8 mouse cellular contexts compared by ENCODE assay signal in genomic region chr19:5016782-5017181, GRCm38 (mm10). TPM values are rescaled to one million over a fixed set of nuclear protein-coding genes. Genes with fewer than 3 reads are reported as not detected.
A peak's percentile ranks its signal among the peaks of the same experiment; 100 is the strongest.
DNase-seq lines count a peak whose midpoint lies in the region; ATAC-seq and TF ChIP-seq lines count a peak whose summit lies in the region.

No protein-coding gene starts in this region.

- H3K4me3 ChIP-seq in forebrain, embryonic 10.5 days, result peak overlapping the region; percentile 19
- no peak overlapping the region for H3K4me3 ChIP-seq in forebrain, embryonic 16.5 days (replicated peaks; ENCODE audit: low read length)
- H3K4me3 ChIP-seq in cortical plate, adult 2 months (ENCODE audit: insufficient read depth, low read length), result no peak overlapping the region
- no peak overlapping the region for H3K4me3 ChIP-seq in heart, embryonic 11.5 days (ENCODE audit: low read depth, low read length)

- no peak overlapping the region for H3K4me2 ChIP-seq in forebrain, embryonic 16.5 days (ENCODE audit: low read length)
- peak overlapping the region; percentile 56 for H3K4me2 ChIP-seq in heart, embryonic 11.5 days

- no peak overlapping the region for H3K27ac ChIP-seq in forebrain, embryonic 10.5 days
- H3K27ac ChIP-seq in forebrain, embryonic 16.5 days (ENCODE audit: low read length), result no peak overlapping the region
- no peak overlapping the region for H3K27ac ChIP-seq in cortical plate, adult 2 months (ENCODE audit: insufficient read depth, low read length)
- H3K27ac ChIP-seq in heart, embryonic 11.5 days (ENCODE audit: low read depth, low read length), result peak overlapping the region; percentile 95

- WGBS in forebrain, embryonic 10.5 days, result 24% methylated on average over 12 of the region's 12 CpGs
- WGBS in forebrain, embryonic 16.5 days, result 24% methylated on average over 12 of the region's 12 CpGs
- 15% methylated on average over 12 of the region's 12 CpGs for WGBS in heart, embryonic 11.5 days (ENCODE audit: insufficient replicate concordance)

- no peak for TF ChIP-seq POLR2A in cortical plate, adult 2 months (IDR thresholded peaks at IDR 0.05; ENCODE audit: extremely low read depth, insufficient read depth, low read length)

- TF ChIP-seq CTCF in cortical plate, adult 2 months (IDR thresholded peaks at IDR 0.05; ENCODE audit: extremely low read depth, insufficient read depth, low read length), result peak; percentile 65

- no peaks in the 10 kb centered on the region for H3K36me3 ChIP-seq in forebrain, embryonic 10.5 days (replicated peaks)
- no peaks in the 10 kb centered on the region for H3K36me3 ChIP-seq in forebrain, embryonic 16.5 days (ENCODE audit: control insufficient read depth, insufficient read depth)
- no peaks in the 10 kb centered on the region for H3K36me3 ChIP-seq in heart, embryonic 11.5 days (ENCODE audit: control insufficient read depth, insufficient read depth, low read length)

- ATAC-seq in forebrain, embryonic 16.5 days, result no peak
- ATAC-seq in heart, embryonic 11.5 days (replicated peaks; ENCODE audit: insufficient number of reproducible peaks, low FRiP score, low TSS enrichment), result no peak
- ATAC-seq in megakaryocyte, adult 5-6 weeks (ENCODE audit: poor library complexity, severe bottlenecking), result peak; percentile 85

- H3K9ac ChIP-seq in forebrain, embryonic 16.5 days (replicated peaks; ENCODE audit: low read depth, low read length), result no peak overlapping the region
- 0 out of 2 replicates have a peak overlapping the region, but pooled peaks have one; percentile 36 for H3K9ac ChIP-seq in heart, embryonic 11.5 days (ENCODE audit: low read depth, low read length)

- DNase-seq in forebrain, embryonic 10.5 days (ENCODE audit: extremely low spot score, low spot score), result peak; percentile 69
- DNase-seq in MN1 (ENCODE audit: low spot score), result peak; percentile 72
- peak; percentile 71 for DNase-seq in kidney, postnatal 14 days
- peak; percentile 70 to 88 for DNase-seq in spleen, postnatal 4 days (ENCODE audit: low spot score in 2 of 2)

- peaks cover 9% of the 10 kb centered on the region for H3K4me1 ChIP-seq in forebrain, embryonic 10.5 days
- peaks cover 5% of the 10 kb centered on the region; the same call in 1 of the 2 replicates for H3K4me1 ChIP-seq in forebrain, embryonic 16.5 days (replicated peaks; ENCODE audit: control insufficient read depth, insufficient read depth, low read length)
- no peaks in the 10 kb centered on the region for H3K4me1 ChIP-seq in cortical plate, adult 2 months (ENCODE audit: control insufficient read depth, insufficient read depth, low read length)
- peaks cover 11% of the 10 kb centered on the region; the same call in 1 of the 2 replicates for H3K4me1 ChIP-seq in heart, embryonic 11.5 days (ENCODE audit: control insufficient read depth, insufficient read depth, low read length)

- no peaks in the 10 kb centered on the region for H3K9me3 ChIP-seq in forebrain, embryonic 10.5 days
- H3K9me3 ChIP-seq in forebrain, embryonic 16.5 days (ENCODE audit: control insufficient read depth, low read length), result no peaks in the 10 kb centered on the region
- H3K9me3 ChIP-seq in heart, embryonic 11.5 days (replicated peaks; ENCODE audit: control insufficient read depth, low read length), result no peaks in the 10 kb centered on the region

- no peaks in the 10 kb centered on the region for H3K27me3 ChIP-seq in forebrain, embryonic 10.5 days (ENCODE audit: poor library complexity, severe bottlenecking)
- H3K27me3 ChIP-seq in forebrain, embryonic 16.5 days (replicated peaks; ENCODE audit: control insufficient read depth, insufficient read depth, low read length), result no peaks in the 10 kb centered on the region
- no peaks in the 10 kb centered on the region for H3K27me3 ChIP-seq in heart, embryonic 11.5 days (ENCODE audit: control insufficient read depth, insufficient read depth, low read length)

RNA-seq across cellular contexts. Expression of gene Slc29a2, which starts 6.9 kb away (rescaled TPM):
- polyA plus RNA-seq in forebrain, embryonic 10.5 days (2016; fragmentation: Nextera tagmentation; extraction: Ambion mirVana), result 9.3 and 10.1 TPM in 2 replicates
- 11.2 and 13.4 TPM in 2 replicates for polyA plus RNA-seq in forebrain, embryonic 16.5 days (2015; fragmentation: Nextera tagmentation; extraction: Ambion mirVana)
- polyA plus RNA-seq in cortical plate, adult 2 months (2012; rRNA removed), result 19.8 and 21.5 TPM in 2 replicates
- polyA plus RNA-seq in heart, embryonic 11.5 days (2014; fragmentation: Nextera tagmentation; extraction: Ambion mirVana), result 8.2 and 10.3 TPM in 2 replicates
- total RNA-seq in megakaryocyte, adult 5-6 weeks (2015), result 0.31 and 1.0 TPM in 2 replicates
- total RNA-seq in megakaryocyte, adult 5-6 weeks (2017), result 0.18 and 3.4 TPM in 2 replicates

RNA-seq across cellular contexts. Expression of gene B4gat1, which starts 21.8 kb away (rescaled TPM):
- polyA plus RNA-seq in forebrain, embryonic 10.5 days (2016; fragmentation: Nextera tagmentation; extraction: Ambion mirVana), result 36.2 and 38.4 TPM in 2 replicates
- polyA plus RNA-seq in forebrain, embryonic 16.5 days (2015; fragmentation: Nextera tagmentation; extraction: Ambion mirVana), result 58.2 and 62.5 TPM in 2 replicates
- polyA plus RNA-seq in cortical plate, adult 2 months (2012; rRNA removed), result 106 and 111 TPM in 2 replicates
- polyA plus RNA-seq in heart, embryonic 11.5 days (2014; fragmentation: Nextera tagmentation; extraction: Ambion mirVana), result 37.4 and 46.9 TPM in 2 replicates
- not detected in 2 replicates for total RNA-seq in megakaryocyte, adult 5-6 weeks (2015)
- 0.62 and 2.2 TPM in 2 replicates for total RNA-seq in megakaryocyte, adult 5-6 weeks (2017)

RNA-seq across cellular contexts. Expression of gene AC124502.3, which starts 21.9 kb away (rescaled TPM):
- polyA plus RNA-seq in forebrain, embryonic 10.5 days (2016; fragmentation: Nextera tagmentation; extraction: Ambion mirVana), result 2.8 and 3.6 TPM in 2 replicates
- polyA plus RNA-seq in forebrain, embryonic 16.5 days (2015; fragmentation: Nextera tagmentation; extraction: Ambion mirVana), result 2.1 and 2.9 TPM in 2 replicates
- 4.8 and 6.8 TPM in 2 replicates for polyA plus RNA-seq in cortical plate, adult 2 months (2012; rRNA removed)
- 0.93 and 2.0 TPM in 2 replicates for polyA plus RNA-seq in heart, embryonic 11.5 days (2014; fragmentation: Nextera tagmentation; extraction: Ambion mirVana)
- 7.0 and 7.2 TPM in 2 replicates for total RNA-seq in megakaryocyte, adult 5-6 weeks (2015)
- total RNA-seq in megakaryocyte, adult 5-6 weeks (2017), result 3.5 and 4.6 TPM in 2 replicates

RNA-seq across cellular contexts. Expression of gene Brms1, which starts 24.4 kb away (rescaled TPM):
- polyA plus RNA-seq in forebrain, embryonic 10.5 days (2016; fragmentation: Nextera tagmentation; extraction: Ambion mirVana), result 83.0 and 84.2 TPM in 2 replicates
- polyA plus RNA-seq in forebrain, embryonic 16.5 days (2015; fragmentation: Nextera tagmentation; extraction: Ambion mirVana), result 50.2 and 51.2 TPM in 2 replicates
- 29.1 and 34.8 TPM in 2 replicates for polyA plus RNA-seq in cortical plate, adult 2 months (2012; rRNA removed)
- 35.3 and 36.4 TPM in 2 replicates for polyA plus RNA-seq in heart, embryonic 11.5 days (2014; fragmentation: Nextera tagmentation; extraction: Ambion mirVana)
- 16.5 and 22.4 TPM in 2 replicates for total RNA-seq in megakaryocyte, adult 5-6 weeks (2015)
- 28.5 and 30.4 TPM in 2 replicates for total RNA-seq in megakaryocyte, adult 5-6 weeks (2017)

RNA-seq across cellular contexts. Expression of gene Npas4, which starts 26.7 kb away (rescaled TPM):
- not detected in 2 replicates for polyA plus RNA-seq in forebrain, embryonic 10.5 days (2016; fragmentation: Nextera tagmentation; extraction: Ambion mirVana)
- polyA plus RNA-seq in forebrain, embryonic 16.5 days (2015; fragmentation: Nextera tagmentation; extraction: Ambion mirVana), result 0.21 and 0.71 TPM in 2 replicates
- 16.8 and 20.6 TPM in 2 replicates for polyA plus RNA-seq in cortical plate, adult 2 months (2012; rRNA removed)
- polyA plus RNA-seq in heart, embryonic 11.5 days (2014; fragmentation: Nextera tagmentation; extraction: Ambion mirVana), result 0.11 and 0.13 TPM in 2 replicates
- total RNA-seq in megakaryocyte, adult 5-6 weeks (2015), result not detected in 2 replicates
- total RNA-seq in megakaryocyte, adult 5-6 weeks (2017), result not detected in 2 replicates
